Mouse (Mus musculus): ENCODE results near the gene Txndc17. TPM values are rescaled to one million over a fixed set of nuclear protein-coding genes. Genes with fewer than 3 reads are reported as not detected.
"Not testable (repeated sequence)": the region's sequence is repeated elsewhere in the genome, so short reads cannot be mapped to it uniquely, and the experiment has no call there.

Gene Txndc17
- 25.6 and 33.7 TPM in 2 replicates for total RNA-seq (2017)

DNA sequence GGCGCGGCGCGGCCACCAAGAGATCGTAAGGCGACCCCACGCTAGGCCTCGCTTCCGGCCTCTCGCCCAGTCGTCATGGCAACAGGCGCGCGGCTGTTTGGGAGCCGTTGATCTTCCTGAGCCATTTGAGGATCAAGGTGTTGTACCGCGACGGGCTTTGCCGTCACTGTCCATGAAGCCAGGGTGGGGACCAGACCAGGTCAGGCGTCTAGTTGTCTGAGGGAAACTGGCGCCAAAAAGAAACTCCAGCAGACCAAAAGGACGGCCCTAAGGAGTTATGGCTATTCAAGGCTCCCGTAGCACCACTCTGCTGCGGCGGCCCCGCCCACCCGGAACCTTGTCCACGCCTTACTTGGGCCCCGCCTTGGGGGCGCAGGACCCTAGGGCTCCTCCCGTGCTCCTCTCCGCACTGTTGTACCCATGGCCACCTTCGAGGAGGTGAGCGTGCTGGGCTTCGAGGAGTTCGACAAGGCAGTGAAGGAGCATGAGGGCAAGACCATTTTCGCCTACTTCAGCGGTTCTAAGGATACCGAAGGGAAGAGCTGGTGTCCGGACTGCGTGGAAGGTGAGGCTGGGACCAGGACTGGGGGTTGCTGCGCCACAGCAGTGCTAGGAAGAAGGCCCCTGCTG, at the start of gene Txndc17, which contains the start of gene 4933427D14Rik:
Gene Txndc17, plus strand, starts transcription at position 344 of the 630 bp plus-strand sequence.
Gene 4933427D14Rik, minus strand, starts transcription at position 256 of the 630 bp plus-strand sequence.
- peak; percentile 93 to 94 for ATAC-seq (replicated peaks in 1 of 2; ENCODE audit: insufficient read depth in 1 of 2, low FRiP score in 2 of 2, low TSS enrichment in 1 of 2, low read depth in 1 of 2, poor library complexity in 2 of 2, severe bottlenecking in 2 of 2)

DNA sequence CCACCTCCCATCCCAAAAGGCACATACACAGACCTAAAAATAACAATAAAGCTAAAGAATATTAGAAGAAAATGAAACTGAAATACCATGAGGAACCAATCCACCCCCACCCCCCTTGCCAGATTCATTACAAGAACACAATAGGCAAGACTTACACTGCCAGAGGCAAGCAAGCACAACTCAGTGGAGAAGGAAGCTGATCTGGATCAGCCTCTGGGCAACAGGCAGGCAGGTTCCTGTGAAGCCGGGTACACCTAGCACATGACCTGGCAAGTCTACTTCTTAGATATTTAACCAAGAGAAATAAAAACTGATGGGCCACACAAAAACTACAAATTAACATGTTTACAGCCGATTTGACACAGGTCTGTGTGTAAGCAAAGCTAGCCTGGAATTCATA, 44.1 kb upstream of the Txndc17 start:
- ATAC-seq (replicated peaks in 1 of 2; ENCODE audit: insufficient read depth in 1 of 2, low FRiP score in 2 of 2, low TSS enrichment in 1 of 2, low read depth in 1 of 2, poor library complexity in 2 of 2, severe bottlenecking in 2 of 2) = no peak

DNA sequence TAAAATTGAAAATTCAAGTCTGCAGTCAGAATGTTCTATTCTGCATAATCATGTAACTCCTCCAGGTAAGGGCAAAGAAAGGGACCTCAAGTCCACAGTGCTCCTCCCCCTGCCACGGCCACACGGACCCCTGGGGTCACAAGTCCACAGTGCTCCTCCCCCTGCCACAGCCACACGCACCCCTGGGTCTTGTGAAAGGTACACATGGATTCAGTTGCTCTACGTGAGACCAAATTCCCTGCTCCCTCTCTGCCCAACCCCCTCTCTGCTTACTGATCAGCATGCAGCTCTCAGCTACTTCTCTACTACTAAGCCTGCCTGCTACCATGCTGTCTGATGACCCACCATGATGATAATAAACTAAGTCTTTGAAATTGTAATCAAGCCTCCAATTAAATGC, 37.5 kb upstream of the Txndc17 start:
- no peak for ATAC-seq (replicated peaks in 1 of 2; ENCODE audit: insufficient read depth in 1 of 2, low FRiP score in 2 of 2, low TSS enrichment in 1 of 2, low read depth in 1 of 2, poor library complexity in 2 of 2, severe bottlenecking in 2 of 2)

DNA sequence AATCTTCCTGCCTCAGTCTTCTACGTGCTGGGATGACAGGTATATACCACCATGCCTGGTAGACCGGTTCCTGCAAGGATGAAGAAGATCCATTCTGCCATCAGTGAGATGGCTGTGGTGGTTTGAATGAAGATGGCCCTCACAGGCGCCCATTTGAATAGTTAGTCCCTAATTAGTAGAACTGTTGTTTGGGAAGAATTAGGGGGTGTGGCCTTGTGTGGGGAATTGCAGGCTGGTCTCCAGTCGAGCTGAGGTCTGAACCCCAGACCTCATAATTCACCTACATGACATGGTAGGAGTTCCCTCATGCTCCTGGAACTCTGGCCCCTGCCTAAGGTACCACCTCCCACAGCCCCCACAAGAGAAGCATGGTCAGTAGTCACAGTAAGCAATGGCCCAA, 35.4 kb upstream of the Txndc17 start:
- not testable (repeated sequence) for ATAC-seq (replicated peaks in 1 of 2; ENCODE audit: insufficient read depth in 1 of 2, low FRiP score in 2 of 2, low TSS enrichment in 1 of 2, low read depth in 1 of 2, poor library complexity in 2 of 2, severe bottlenecking in 2 of 2)

DNA sequence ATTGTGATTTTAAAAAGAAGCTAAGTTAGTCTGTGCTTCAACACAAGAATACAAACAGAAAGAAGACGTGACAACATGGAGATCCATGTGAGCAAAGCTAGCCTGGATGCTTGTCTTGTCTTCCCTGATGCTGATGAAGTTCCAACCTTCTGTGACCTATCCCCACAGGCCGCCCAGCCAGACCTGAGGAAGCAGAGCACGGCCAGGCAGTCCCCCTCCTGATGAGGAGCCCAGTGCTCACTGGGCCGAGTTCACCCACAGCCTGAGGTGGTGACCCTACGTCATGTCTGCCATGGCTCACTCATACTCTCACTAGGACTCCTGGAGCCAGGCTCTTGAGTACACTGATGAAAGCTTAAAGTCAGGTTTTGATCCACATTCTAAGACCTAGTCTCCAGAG, 33.8 kb upstream of the Txndc17 start:
- ATAC-seq (replicated peaks in 1 of 2; ENCODE audit: insufficient read depth in 1 of 2, low FRiP score in 2 of 2, low TSS enrichment in 1 of 2, low read depth in 1 of 2, poor library complexity in 2 of 2, severe bottlenecking in 2 of 2) = no peak

DNA sequence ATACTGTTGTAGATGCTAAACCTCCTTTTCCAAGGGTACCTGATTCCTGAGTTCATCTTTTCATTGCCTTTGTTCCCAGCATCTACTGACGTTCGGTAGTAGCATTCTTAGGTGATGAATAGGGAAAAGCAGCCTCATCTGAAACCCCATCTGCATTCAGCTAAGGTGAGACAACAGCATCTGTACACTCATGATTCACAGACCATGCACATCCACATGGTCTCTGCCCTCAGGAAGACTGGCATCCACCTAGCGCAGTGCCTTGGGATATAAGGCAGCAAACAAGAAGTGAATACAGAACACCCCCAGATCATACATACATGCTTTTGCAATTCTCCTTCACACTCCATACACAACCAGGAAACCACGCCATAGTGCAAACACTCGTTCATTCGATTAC, 32.6 kb upstream of the Txndc17 start:
- ATAC-seq (replicated peaks in 1 of 2; ENCODE audit: insufficient read depth in 1 of 2, low FRiP score in 2 of 2, low TSS enrichment in 1 of 2, low read depth in 1 of 2, poor library complexity in 2 of 2, severe bottlenecking in 2 of 2) = no peak

DNA sequence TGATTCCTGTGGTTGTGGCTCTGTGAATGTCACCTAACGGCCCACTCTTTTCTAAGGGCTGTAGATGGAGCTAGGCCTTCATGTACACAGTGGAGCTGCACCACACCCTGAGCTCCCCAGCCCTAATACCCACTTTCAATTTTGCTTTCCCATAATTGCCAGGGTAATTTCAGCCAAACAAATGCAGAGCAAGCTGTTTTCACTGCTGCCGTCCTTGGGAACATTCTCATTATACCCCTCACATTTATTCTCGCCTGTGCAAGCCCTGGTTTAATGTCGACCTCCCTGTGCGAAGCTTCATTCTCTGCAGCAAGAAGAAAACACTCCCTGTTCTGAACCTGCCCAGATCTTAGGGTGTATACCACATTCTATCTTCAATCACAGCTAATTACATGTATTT, 31.4 kb upstream of the Txndc17 start:
- no peak for ATAC-seq (replicated peaks in 1 of 2; ENCODE audit: insufficient read depth in 1 of 2, low FRiP score in 2 of 2, low TSS enrichment in 1 of 2, low read depth in 1 of 2, poor library complexity in 2 of 2, severe bottlenecking in 2 of 2)

DNA sequence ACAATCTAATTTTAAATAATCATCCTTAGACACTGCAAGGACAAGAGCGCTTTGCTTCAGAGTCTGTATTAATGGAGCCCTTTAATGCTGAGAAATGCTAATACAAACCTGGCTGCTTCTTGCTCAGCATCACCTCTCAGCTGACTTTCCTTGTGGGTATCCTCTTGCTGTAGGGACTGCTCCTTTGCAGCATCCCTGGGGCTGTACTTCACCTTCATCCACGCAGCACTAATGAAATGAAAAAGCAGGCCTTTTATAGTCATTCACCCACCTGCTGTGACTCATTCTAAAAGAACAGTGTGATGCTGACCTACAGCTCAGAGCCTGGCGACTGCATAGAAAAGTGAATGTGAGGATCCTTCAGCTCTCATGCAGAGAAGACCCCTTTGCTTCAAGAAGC, 30.8 kb upstream of the Txndc17 start:
- ATAC-seq (replicated peaks in 1 of 2; ENCODE audit: insufficient read depth in 1 of 2, low FRiP score in 2 of 2, low TSS enrichment in 1 of 2, low read depth in 1 of 2, poor library complexity in 2 of 2, severe bottlenecking in 2 of 2) = no peak

DNA sequence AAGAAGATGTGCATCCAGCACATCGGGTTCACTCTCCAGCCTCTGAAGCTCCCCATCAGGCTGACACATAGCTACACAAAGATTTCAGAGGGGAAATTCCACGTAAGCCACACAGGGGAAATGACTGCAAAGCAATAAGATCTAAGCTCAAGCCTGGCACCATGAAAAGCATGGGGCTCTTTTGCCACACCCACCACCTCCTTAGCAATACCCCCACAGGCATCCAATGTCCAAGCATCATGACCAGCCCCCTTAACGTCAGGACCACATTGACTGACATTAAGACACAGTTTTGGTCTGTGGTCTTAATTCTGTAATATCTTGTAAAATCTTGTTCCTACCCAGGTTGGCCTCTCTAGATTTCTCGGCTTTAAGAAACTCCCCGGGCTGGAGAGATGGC, 26.8 kb upstream of the Txndc17 start:
- ATAC-seq (replicated peaks in 1 of 2; ENCODE audit: insufficient read depth in 1 of 2, low FRiP score in 2 of 2, low TSS enrichment in 1 of 2, low read depth in 1 of 2, poor library complexity in 2 of 2, severe bottlenecking in 2 of 2) = no peak

DNA sequence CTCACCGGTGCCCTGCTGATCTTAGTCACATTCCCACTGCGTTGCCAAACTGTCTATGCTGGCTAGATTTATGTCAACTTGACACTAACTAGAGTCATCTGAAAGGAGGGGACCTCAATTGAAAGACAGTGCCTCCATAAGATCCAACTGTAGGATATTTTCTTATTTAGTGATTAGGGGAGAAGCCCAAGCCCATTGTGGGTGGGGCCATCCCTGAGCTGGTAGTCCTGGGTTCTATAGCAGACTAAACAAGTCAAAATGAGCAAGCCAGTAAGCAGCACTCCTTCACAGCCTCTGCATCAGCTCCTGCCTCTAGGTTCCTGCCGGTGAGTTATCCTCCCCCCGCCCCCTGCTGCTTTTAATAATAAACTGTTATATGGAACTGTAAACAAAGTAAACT, 26.2 kb upstream of the Txndc17 start:
- ATAC-seq (replicated peaks in 1 of 2; ENCODE audit: insufficient read depth in 1 of 2, low FRiP score in 2 of 2, low TSS enrichment in 1 of 2, low read depth in 1 of 2, poor library complexity in 2 of 2, severe bottlenecking in 2 of 2) = no peak

DNA sequence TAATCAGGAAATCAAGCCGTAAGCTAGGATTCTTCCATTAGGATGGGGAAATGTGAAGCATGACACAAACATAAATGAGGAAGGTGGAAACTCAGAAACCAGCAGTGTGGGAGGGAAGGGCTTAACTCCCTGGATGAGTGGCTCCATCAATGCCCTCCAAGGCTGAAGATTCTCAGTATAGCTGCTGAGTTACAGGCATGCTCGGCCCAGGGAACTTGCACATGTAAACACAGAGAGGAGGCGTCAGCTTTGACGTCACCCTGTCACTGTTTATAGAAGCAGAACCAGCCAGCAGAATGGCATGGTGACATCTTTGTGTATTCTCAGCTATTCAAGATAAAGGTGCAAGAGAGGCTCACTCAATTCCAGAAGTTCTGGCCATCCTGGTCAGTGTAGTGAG, 23.1 kb upstream of the Txndc17 start:
- ATAC-seq (replicated peaks in 1 of 2; ENCODE audit: insufficient read depth in 1 of 2, low FRiP score in 2 of 2, low TSS enrichment in 1 of 2, low read depth in 1 of 2, poor library complexity in 2 of 2, severe bottlenecking in 2 of 2) = no peak

DNA sequence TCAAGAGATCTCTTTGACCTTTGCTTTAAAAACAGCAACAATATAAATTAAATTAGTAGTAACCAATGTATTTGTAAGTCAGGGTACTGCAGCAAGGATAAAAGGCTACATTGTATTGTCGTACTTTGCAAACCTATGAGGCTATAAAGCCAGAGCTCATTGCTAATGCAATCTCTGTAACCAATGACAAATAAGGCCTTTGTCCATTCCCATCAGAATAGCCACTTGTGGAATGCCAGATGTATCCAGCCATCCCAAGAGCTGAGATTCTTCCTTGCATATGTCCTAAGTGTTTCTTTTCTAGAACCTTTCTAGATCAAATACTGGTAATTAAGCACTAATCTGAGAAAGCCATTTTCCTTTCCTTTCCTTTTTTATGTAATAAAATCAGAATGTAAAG, 16.5 kb upstream of the Txndc17 start:
- no peak for ATAC-seq (replicated peaks in 1 of 2; ENCODE audit: insufficient read depth in 1 of 2, low FRiP score in 2 of 2, low TSS enrichment in 1 of 2, low read depth in 1 of 2, poor library complexity in 2 of 2, severe bottlenecking in 2 of 2)

DNA sequence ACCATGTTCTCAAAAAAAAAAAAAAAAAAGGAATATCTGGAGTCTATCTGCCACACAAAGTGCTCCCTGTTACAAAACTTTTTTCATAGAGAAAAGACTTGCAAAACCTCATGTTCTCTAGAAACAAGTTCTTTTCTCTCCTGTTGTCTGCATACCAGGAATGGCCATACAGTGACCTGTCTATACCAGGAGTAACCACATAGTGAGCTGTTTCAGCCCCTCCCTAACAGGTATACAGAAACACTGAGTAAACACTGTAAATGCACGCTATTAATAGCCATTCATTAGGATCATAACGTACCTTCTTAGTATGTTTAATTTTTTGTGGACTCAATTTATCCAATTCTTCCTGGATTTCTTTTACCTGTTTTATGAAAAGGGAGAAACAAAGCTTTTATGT, 13.1 kb upstream of the Txndc17 start:
- ATAC-seq (replicated peaks in 1 of 2; ENCODE audit: insufficient read depth in 1 of 2, low FRiP score in 2 of 2, low TSS enrichment in 1 of 2, low read depth in 1 of 2, poor library complexity in 2 of 2, severe bottlenecking in 2 of 2) = no peak

DNA sequence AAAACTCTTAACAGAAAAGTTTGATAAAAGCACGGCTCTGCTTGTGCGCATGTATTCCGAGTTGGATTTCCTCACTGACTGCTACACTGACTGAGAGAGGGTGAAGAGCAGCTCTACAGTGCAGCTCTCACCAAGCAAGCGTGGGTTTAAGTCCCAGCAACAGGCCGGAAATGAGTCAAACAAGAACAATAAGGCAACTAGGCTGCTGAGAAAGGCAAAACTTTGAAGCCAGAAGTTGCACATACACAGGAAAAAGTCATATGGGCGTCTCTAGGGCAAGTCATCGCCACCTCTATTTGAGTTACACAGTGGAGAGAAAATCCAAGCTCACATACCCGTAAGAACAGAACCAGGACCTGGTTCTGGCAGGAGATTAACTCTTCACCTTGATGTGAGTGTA, 10.8 kb upstream of the Txndc17 start:
- no peak for ATAC-seq (replicated peaks in 1 of 2; ENCODE audit: insufficient read depth in 1 of 2, low FRiP score in 2 of 2, low TSS enrichment in 1 of 2, low read depth in 1 of 2, poor library complexity in 2 of 2, severe bottlenecking in 2 of 2)

DNA sequence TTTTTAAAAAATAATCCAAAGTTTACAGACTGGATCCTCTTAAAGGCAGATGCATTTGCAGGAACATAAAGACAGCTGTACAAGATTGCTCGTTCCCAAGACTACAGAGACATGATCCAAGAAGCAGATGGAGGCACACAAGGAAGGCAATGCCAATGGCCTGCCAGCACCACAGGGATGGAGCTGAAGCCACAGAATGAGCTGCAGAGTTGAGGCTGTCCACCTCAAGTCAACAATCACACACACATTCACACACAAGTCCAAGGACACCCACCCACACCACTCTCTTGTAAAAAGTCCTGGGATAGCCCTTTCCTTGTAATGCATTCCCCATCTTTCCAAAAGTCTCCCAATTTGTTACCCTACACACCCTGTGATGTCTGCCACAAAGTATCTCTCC, 3.9 kb upstream of the Txndc17 start:
- ATAC-seq (replicated peaks in 1 of 2; ENCODE audit: insufficient read depth in 1 of 2, low FRiP score in 2 of 2, low TSS enrichment in 1 of 2, low read depth in 1 of 2, poor library complexity in 2 of 2, severe bottlenecking in 2 of 2) = no peak

DNA sequence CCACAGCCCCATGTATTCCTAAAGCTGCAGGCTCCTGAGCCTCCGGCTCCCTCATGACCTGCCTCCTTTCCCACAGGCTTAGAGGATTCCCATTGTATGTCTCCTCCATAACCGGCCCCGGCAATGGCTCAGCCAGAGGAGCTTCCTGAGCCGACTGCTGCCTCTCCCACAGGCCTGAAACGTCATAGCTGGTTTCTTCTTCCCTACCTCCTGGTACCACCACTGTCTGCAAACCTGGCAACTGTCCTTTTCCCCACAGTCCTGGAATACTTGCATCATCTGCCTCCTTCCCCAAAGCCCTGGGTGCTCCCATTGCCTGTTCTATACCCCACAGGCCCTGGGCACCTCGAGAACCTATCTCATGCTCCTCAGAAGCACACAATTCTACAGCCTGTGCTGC, 2.1 kb upstream of the Txndc17 start:
- no peak for ATAC-seq (replicated peaks in 1 of 2; ENCODE audit: insufficient read depth in 1 of 2, low FRiP score in 2 of 2, low TSS enrichment in 1 of 2, low read depth in 1 of 2, poor library complexity in 2 of 2, severe bottlenecking in 2 of 2)

DNA sequence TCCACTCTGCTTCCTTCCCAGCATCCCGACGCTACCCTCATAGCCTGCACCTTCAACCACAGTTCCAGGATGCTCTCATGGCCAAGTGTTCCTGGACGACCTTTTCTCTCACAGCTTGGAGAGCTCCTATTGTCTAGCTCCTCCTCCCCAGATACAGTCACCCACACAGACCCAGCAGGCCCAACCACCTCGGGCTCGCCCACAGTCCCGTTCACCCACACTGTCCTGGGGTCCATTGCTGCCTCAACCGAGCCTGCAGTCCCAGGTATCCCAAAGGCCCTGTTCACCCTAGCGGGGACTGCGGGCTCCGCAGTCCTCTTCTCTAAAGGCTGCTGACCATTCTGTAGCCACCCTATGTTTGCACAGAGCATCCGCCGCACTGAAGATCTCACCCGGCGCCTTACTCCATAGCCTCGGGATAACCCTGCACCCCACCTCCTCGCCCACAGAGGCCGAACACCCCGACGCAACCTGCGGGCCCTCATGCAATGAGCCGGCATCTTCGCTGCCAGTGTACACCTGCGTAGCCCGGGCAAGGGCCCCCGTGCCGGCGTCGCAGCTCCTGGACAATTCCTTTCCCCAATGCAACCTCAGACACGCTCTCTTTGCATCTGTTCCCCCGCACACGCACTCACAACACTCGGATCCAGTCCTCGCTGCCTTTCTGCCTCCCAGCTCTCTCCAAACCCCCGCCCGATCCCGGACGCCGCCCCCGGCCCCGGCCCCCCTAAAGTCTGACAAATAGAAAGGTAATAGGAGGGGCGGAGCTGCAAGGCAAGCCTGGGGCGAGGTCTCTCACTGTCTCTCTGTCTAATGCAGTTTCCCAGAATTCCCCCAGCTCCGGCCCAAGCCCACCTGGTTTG, 775 bp upstream of the Txndc17 start, which contains the start of gene Gm43951:
Gene Gm43951, minus strand, starts transcription at position 500 of the 863 bp plus-strand sequence.
- ATAC-seq (replicated peaks in 1 of 2; ENCODE audit: insufficient read depth in 1 of 2, low FRiP score in 2 of 2, low TSS enrichment in 1 of 2, low read depth in 1 of 2, poor library complexity in 2 of 2, severe bottlenecking in 2 of 2) = peak; percentile 8 to 42; a peak in 1 of 4 replicates

DNA sequence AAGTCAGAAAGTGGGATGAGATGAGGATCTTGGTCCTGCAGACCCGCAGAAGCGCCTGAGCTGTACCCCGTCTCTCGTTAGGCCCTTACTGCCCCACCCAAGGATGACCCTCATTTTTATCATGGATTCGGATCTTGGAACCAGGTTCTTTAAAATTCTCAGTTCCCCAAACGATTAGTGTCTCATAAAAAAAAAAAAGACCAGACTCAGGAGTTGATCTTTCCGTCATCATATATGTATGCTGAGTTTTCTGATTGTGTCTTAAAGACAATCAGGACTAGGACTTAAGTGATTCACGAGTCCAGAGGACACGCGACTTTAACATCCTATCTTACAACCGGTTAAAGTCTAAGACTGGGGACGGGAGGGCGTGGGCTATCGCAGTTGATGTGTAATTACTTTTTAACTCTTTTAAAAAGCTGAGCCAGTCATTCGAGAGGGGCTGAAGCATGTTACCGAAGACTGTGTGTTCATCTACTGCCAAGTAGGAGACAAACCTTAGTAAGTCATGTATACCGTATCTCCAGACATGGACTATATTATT, 559 bp downstream of the Txndc17 start:
- ATAC-seq (replicated peaks in 1 of 2; ENCODE audit: insufficient read depth in 1 of 2, low FRiP score in 2 of 2, low TSS enrichment in 1 of 2, low read depth in 1 of 2, poor library complexity in 2 of 2, severe bottlenecking in 2 of 2) = no peak
